Mouse (Mus musculus): Measurements from ENCODE around the gene Nolc1. TPM values are rescaled to one million over a fixed set of nuclear protein-coding genes. Genes with fewer than 3 reads are reported as not detected.

Gene Nolc1
- polyA plus RNA-seq, 1 experiment from 2014 or later: 105 TPM

- Histone ChIP-seq H3K27ac (ENCODE audit: low read depth) (no peak overlapping the region), H3K27me3 (ENCODE audit: insufficient read depth, low read length) (no peaks in the 10 kb centered on the region), H3K36me3 (ENCODE audit: insufficient read depth) (peaks cover 99% of the 10 kb centered on the region), H3K4me2 (no peak overlapping the region), H3K9me3 (ENCODE audit: low read depth, low read length) (no peaks in the 10 kb centered on the region), H3K4me1 (ENCODE audit: insufficient read depth) (no peaks in the 10 kb centered on the region), H3K4me3 (ENCODE audit: low read depth, low read length) (no peak overlapping the region), H3K9ac (no peak overlapping the region)
- no peak for TF ChIP-seq CTCF (IDR thresholded peaks at IDR 0.05; ENCODE audit: low read depth)
- ATAC-seq (ENCODE audit: insufficient read depth) (no peak), DNase-seq (no peak)
- WGBS: 80% methylated on average over 10 of the region's 10 CpGs
Observed at GRCm38 (mm10) chr19:46068054-46068453, 7.6 kb upstream of the Nolc1 start.

DNA sequence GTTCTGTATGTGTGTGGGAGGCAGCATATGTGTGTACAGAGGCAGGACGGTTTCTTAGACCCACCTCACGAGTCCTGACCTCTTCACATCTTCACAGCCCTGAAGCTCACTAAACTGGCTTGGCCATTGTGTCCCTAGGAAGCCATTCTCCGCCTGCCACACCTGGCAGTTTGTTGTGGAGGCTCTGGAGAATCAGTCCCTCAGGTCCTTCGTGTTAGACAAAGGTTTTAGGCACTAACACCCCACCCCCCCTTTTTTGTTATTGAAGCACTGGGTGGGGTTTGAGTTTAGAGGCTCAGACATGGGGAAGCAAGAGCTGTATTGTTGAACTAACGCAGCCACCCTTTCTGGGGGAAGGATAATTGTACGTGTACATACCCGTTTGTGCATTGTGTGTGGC lies 2.4 kb upstream of the Nolc1 start:
- Histone ChIP-seq H3K4me3 (ENCODE audit: low read depth, low read length) (no peak overlapping the region), H3K27ac (ENCODE audit: low read depth) (no peak overlapping the region), H3K36me3 (ENCODE audit: insufficient read depth) (peaks cover 63% of the 10 kb centered on the region), H3K9me3 (ENCODE audit: low read depth, low read length) (no peaks in the 10 kb centered on the region), H3K4me2 (no peak overlapping the region), H3K9ac (no peak overlapping the region), H3K4me1 (ENCODE audit: insufficient read depth) (0 out of 2 replicates have a peak, but pooled peaks cover 4% of the 10 kb centered on the region), H3K27me3 (ENCODE audit: insufficient read depth, low read length) (no peaks in the 10 kb centered on the region)
- ATAC-seq (ENCODE audit: insufficient read depth) (no peak), DNase-seq (no peak)
- no peak for TF ChIP-seq CTCF (IDR thresholded peaks at IDR 0.05; ENCODE audit: low read depth)
- WGBS: 82% methylated on average over 7 of the region's 7 CpGs

- Histone ChIP-seq H3K4me1 (ENCODE audit: insufficient read depth) (0 out of 2 replicates have a peak, but pooled peaks cover 4% of the 10 kb centered on the region), H3K9ac (no peak overlapping the region), H3K9me3 (ENCODE audit: low read depth, low read length) (no peaks in the 10 kb centered on the region), H3K36me3 (ENCODE audit: insufficient read depth) (peaks cover 64% of the 10 kb centered on the region), H3K27me3 (ENCODE audit: insufficient read depth, low read length) (no peaks in the 10 kb centered on the region), H3K27ac (ENCODE audit: low read depth) (no peak overlapping the region), H3K4me3 (ENCODE audit: low read depth, low read length) (no peak overlapping the region), H3K4me2 (no peak overlapping the region)
- DNase-seq: no peak
- no peak for ATAC-seq (ENCODE audit: insufficient read depth)
- whole genome bisulfite sequencing: 86% methylated on average over 5 of the region's 5 CpGs
- TF ChIP-seq CTCF (IDR thresholded peaks at IDR 0.05; ENCODE audit: low read depth): no peak
Observed at GRCm38 (mm10) chr19:46074266-46074665, 1.4 kb upstream of the Nolc1 start.

GRCm38 (mm10) chr19:46078535-46078934 lies 2.9 kb downstream of the Nolc1 start:
- H3K4me1 ChIP-seq (ENCODE audit: insufficient read depth): 0 out of 2 replicates have a peak, but pooled peaks cover 4% of the 10 kb centered on the region
- H3K9ac ChIP-seq: no peak overlapping the region
- H3K9me3 ChIP-seq (ENCODE audit: low read depth, low read length): no peaks in the 10 kb centered on the region
- DNase-seq (no peak), ATAC-seq (ENCODE audit: insufficient read depth) (no peak)
- no peaks in the 10 kb centered on the region for H3K27me3 ChIP-seq (ENCODE audit: insufficient read depth, low read length)
- TF ChIP-seq CTCF (IDR thresholded peaks at IDR 0.05; ENCODE audit: low read depth): no peak
- H3K4me2 ChIP-seq: no peak overlapping the region
- no peak overlapping the region for H3K4me3 ChIP-seq (ENCODE audit: low read depth, low read length)
- no peak overlapping the region for H3K27ac ChIP-seq (ENCODE audit: low read depth)
- WGBS: 74% methylated on average over 3 of the region's 3 CpGs
- H3K36me3 ChIP-seq (ENCODE audit: insufficient read depth): peaks cover 64% of the 10 kb centered on the region

- Histone ChIP-seq H3K4me2 (no peak overlapping the region), H3K27ac (ENCODE audit: low read depth) (no peak overlapping the region), H3K9ac (no peak overlapping the region), H3K4me1 (ENCODE audit: insufficient read depth) (no peaks in the 10 kb centered on the region), H3K4me3 (ENCODE audit: low read depth, low read length) (no peak overlapping the region), H3K9me3 (ENCODE audit: low read depth, low read length) (no peaks in the 10 kb centered on the region), H3K27me3 (ENCODE audit: insufficient read depth, low read length) (no peaks in the 10 kb centered on the region), H3K36me3 (ENCODE audit: insufficient read depth) (peaks cover 58% of the 10 kb centered on the region)
- ATAC-seq (ENCODE audit: insufficient read depth) (no peak), DNase-seq (no peak)
- 94% methylated on average over 8 of the region's 8 CpGs for WGBS
- no peak for TF ChIP-seq CTCF (IDR thresholded peaks at IDR 0.05; ENCODE audit: low read depth)
Observed at GRCm38 (mm10) chr19:46085185-46085584, 9.5 kb downstream of the Nolc1 start.

GRCm38 (mm10) chr19:46086337-46086736 lies 10.7 kb downstream of the Nolc1 start:
- DNase-seq (peak; percentile 86), ATAC-seq (ENCODE audit: insufficient read depth) (no peak)
- peaks cover 46% of the 10 kb centered on the region for H3K36me3 ChIP-seq (ENCODE audit: insufficient read depth)
- H3K4me1 ChIP-seq (ENCODE audit: insufficient read depth): no peaks in the 10 kb centered on the region
- no peaks in the 10 kb centered on the region for H3K27me3 ChIP-seq (ENCODE audit: insufficient read depth, low read length)
- H3K27ac ChIP-seq (ENCODE audit: low read depth): no peak overlapping the region
- no peak overlapping the region for H3K4me2 ChIP-seq
- WGBS: 60% methylated on average over 3 of the region's 3 CpGs
- no peak overlapping the region for H3K4me3 ChIP-seq (ENCODE audit: low read depth, low read length)
- TF ChIP-seq CTCF (IDR thresholded peaks at IDR 0.05; ENCODE audit: low read depth): peak; percentile 74
- H3K9me3 ChIP-seq (ENCODE audit: low read depth, low read length): no peaks in the 10 kb centered on the region
- H3K9ac ChIP-seq: no peak overlapping the region

DNA sequence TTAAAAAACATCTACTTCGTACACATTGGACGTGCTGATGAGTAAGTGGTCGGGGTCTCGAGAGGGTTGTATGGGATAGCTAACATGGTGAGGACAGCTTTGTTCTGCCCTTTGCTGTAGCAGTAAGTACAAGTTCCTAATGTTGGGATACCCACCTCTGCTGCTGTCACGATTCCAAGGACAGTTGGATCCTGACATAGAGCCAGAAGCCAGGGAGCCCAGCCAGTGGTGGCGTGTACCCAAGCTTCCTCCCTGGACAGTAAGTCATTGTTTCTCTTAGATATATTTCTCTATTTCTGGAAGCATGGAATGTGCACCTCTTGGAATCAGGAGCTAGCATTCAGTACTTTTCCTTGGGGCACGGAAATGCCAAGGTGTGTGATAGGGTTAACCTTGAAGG lies 12.2 kb downstream of the Nolc1 start:
- ATAC-seq (ENCODE audit: insufficient read depth) (no peak), DNase-seq (no peak)
- Histone ChIP-seq H3K27me3 (ENCODE audit: insufficient read depth, low read length) (no peaks in the 10 kb centered on the region), H3K4me2 (no peak overlapping the region), H3K9ac (no peak overlapping the region), H3K27ac (ENCODE audit: low read depth) (no peak overlapping the region), H3K4me1 (ENCODE audit: insufficient read depth) (no peaks in the 10 kb centered on the region), H3K36me3 (ENCODE audit: insufficient read depth) (peaks cover 31% of the 10 kb centered on the region), H3K9me3 (ENCODE audit: low read depth, low read length) (no peaks in the 10 kb centered on the region), H3K4me3 (ENCODE audit: low read depth, low read length) (no peak overlapping the region)
- no peak for TF ChIP-seq CTCF (IDR thresholded peaks at IDR 0.05; ENCODE audit: low read depth)
- WGBS: 76% methylated on average over 7 of the region's 7 CpGs

DNA sequence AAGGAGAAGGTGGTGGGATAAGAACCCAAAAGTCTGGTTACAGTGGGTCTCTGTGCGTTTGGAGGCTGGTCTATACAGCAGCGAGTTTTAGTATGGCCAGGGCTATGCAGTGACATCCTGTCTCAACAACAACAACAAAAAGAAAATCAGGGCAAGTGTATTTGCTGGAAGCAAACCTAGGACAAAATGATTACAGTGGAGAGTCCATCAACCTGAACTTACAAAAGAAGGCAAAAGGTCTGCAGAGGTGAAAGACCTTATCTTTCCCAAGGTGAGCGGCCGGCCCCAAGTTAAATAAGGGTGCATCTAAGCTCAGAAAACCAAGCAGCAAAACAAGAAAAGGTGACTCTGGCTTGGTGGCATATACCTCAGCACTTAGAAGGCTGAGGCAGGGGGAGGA lies 16.0 kb downstream of the Nolc1 start:
- no peak for TF ChIP-seq CTCF (IDR thresholded peaks at IDR 0.05; ENCODE audit: low read depth)
- Histone ChIP-seq H3K27ac (ENCODE audit: low read depth) (no peak overlapping the region), H3K4me3 (ENCODE audit: low read depth, low read length) (no peak overlapping the region), H3K36me3 (ENCODE audit: insufficient read depth) (no peaks in the 10 kb centered on the region), H3K27me3 (ENCODE audit: insufficient read depth, low read length) (no peaks in the 10 kb centered on the region), H3K9me3 (ENCODE audit: low read depth, low read length) (no peaks in the 10 kb centered on the region), H3K4me1 (ENCODE audit: insufficient read depth) (no peaks in the 10 kb centered on the region), H3K9ac (no peak overlapping the region), H3K4me2 (no peak overlapping the region)
- no peak for ATAC-seq (ENCODE audit: insufficient read depth)
- WGBS: 78% methylated on average over 4 of the region's 4 CpGs
- DNase-seq: no peak
